Mouse (Mus musculus) heart, adult 2 months (tissue): Measurements from ENCODE around the gene Sun1. TPM values are rescaled to one million over a fixed set of nuclear protein-coding genes. Genes with fewer than 3 reads are reported as not detected.

Experiments
- DNase-seq, 2 experiments: peaks; one replicate each; pipeline ENCODE4 v3.0.0; 2021
- H3K27ac ChIP-seq: fragments of 200-600 bp; 2 replicates; pipeline ENCODE4 v1.8.1; 2022
- H3K27me3 ChIP-seq: fragments of 200-500 bp; 2 replicates; pipeline ENCODE4 v1.6.1; 2012; ENCODE audit warnings: mild to moderate bottlenecking, low read length, inconsistent platforms, mixed read lengths; ENCODE audit not compliant: control insufficient read depth, insufficient read depth
- H3K36me3 ChIP-seq: fragments of 200-500 bp; 2 replicates; pipeline ENCODE4 v1.6.1; 2012; ENCODE audit warnings: low read length, inconsistent platforms; ENCODE audit not compliant: control insufficient read depth, insufficient read depth
- H3K4me1 ChIP-seq: fragments of 200-500 bp; 2 replicates; pipeline ENCODE4 v1.6.1; 2011; ENCODE audit warnings: low read length; ENCODE audit not compliant: control insufficient read depth, insufficient read depth
- H3K4me3 ChIP-seq: fragments of 200-600 bp; 2 replicates; pipeline ENCODE4 v1.8.1; 2022
- H3K79me2 ChIP-seq: fragments of 200-500 bp; replicated peaks from 2 replicates; pipeline ENCODE4 v1.6.1; 2012; ENCODE audit warnings: mild to moderate bottlenecking, inconsistent platforms, low read length, moderate library complexity, mixed read lengths; ENCODE audit not compliant: control insufficient read depth, insufficient read depth
- H3K9ac ChIP-seq: fragments of 200-500 bp; 2 replicates; pipeline ENCODE4 v1.6.1; 2012; ENCODE audit warnings: low read depth, mild to moderate bottlenecking, control low read depth, inconsistent platforms, low read length, mixed read lengths
- CTCF ChIP-seq: fragments of 200-600 bp; IDR thresholded peaks from 2 replicates; pipeline ENCODE4 v1.8.1; 2022; ENCODE audit warnings: antibody characterized with exemption, mild to moderate bottlenecking, moderate library complexity
- EP300 ChIP-seq: fragments of 200-500 bp; IDR thresholded peaks from 2 replicates; pipeline ENCODE4 v1.6.1; 2011; ENCODE audit warnings: low read depth, low read length, control low read depth; ENCODE audit not compliant: insufficient read depth
- POLR2A ChIP-seq: fragments of 200-500 bp; IDR thresholded peaks from 2 replicates; pipeline ENCODE4 v1.6.1; 2011; ENCODE audit warnings: mild to moderate bottlenecking, low read depth, low read length, control low read depth; ENCODE audit not compliant: insufficient read depth
- WGBS: fragments of 180-500 bp; shearing (Covaris S2); methylation state at CpG from one replicate; pipeline ENCODE4 v1.1.7; 2018; 5-methylcytosine and 5-hydroxymethylcytosine counted together
- intact Hi-C: fragments of 180-260 bp; cut with DNase I; formaldehyde crosslinking; loops from one replicate; pipeline ENCODE4 v1.15.1; 2025
- polyA plus RNA-seq: library from polyadenylated mRNA; depleted of rRNA; stranded (reverse); fragments of >200 nt; gene quantifications from 2 replicates; pipeline ENCODE4 v1.2.3, GENCODE M21; 2012
- total RNA-seq, 2 experiments: library from RNA; stranded (reverse); gene quantifications; 2 replicates each; pipeline ENCODE4 v1.2.3; 2021

Gene Sun1
- total and polyA plus RNA-seq, 3 experiments, result 34.1 to 50.3 (median 45.9) TPM

- DNase-seq, result peak; percentile 17 to 43
- under 1% methylated on average over 6 of the region's 6 CpGs for WGBS
- TF ChIP-seq EP300 (no peak), POLR2A (no peak), CTCF (no peak)
Observed at GRCm38 (mm10) chr5:139253301-139253741, 52.9 kb downstream of the Sun1 start.

GRCm38 (mm10) chr5:139254938-139255337, 54.5 kb downstream of the Sun1 start:
- H3K4me1 ChIP-seq, result peaks cover 20% of the 10 kb centered on the region
- H3K9ac ChIP-seq, result no peak overlapping the region
- peak overlapping the region; percentile 58; the same call in 1 of the 2 replicates for H3K27ac ChIP-seq
- H3K79me2 ChIP-seq, result no peaks in the 10 kb centered on the region; the same call in 1 of the 2 replicates
- no peak overlapping the region for H3K4me3 ChIP-seq
- H3K36me3 ChIP-seq, result peaks cover 2% of the 10 kb centered on the region; the same call in 1 of the 2 replicates
- DNase-seq, result no peak
- intact Hi-C loops, result loop anchor here (5.0 kb wide), 2 partner anchors 108 to 633 kb away; partner anchors contain the start of gene A430033K04Rik
- no peaks in the 10 kb centered on the region for H3K27me3 ChIP-seq
- no peak for TF ChIP-seq CTCF
- TF ChIP-seq EP300, result no peak
- TF ChIP-seq POLR2A, result no peak
- WGBS, result 77% methylated on average over 6 of the region's 6 CpGs

More at GRCm38 (mm10) chr5:139253301-139253741, 52.9 kb downstream of the Sun1 start:
- Histone ChIP-seq H3K79me2 (no peaks in the 10 kb centered on the region; the same call in 1 of the 2 replicates), H3K36me3 (no peaks in the 10 kb centered on the region), H3K4me1 (peaks cover 17% of the 10 kb centered on the region), H3K4me3 (peak overlapping the region; percentile 99), H3K9ac (peak overlapping the region; percentile 92), H3K27me3 (no peaks in the 10 kb centered on the region), H3K27ac (peak overlapping the region; percentile 97)
- intact Hi-C loops, result loop anchor here (5.0 kb wide), 2 partner anchors 106 to 631 kb away; partner anchors contain the start of gene A430033K04Rik

GRCm38 (mm10) chr5:139255777-139256176, 55.3 kb downstream of the Sun1 start:
- Histone ChIP-seq H3K79me2 (no peaks in the 10 kb centered on the region; the same call in 1 of the 2 replicates), H3K9ac (no peak overlapping the region), H3K36me3 (peaks cover 2% of the 10 kb centered on the region; the same call in 1 of the 2 replicates), H3K27ac (peak overlapping the region; percentile 58), H3K4me3 (no peak overlapping the region), H3K4me1 (peaks cover 22% of the 10 kb centered on the region), H3K27me3 (no peaks in the 10 kb centered on the region)
- TF ChIP-seq EP300 (no peak), POLR2A (no peak), CTCF (no peak)
- 54% methylated on average over 6 of the region's 6 CpGs for WGBS
- intact Hi-C loops, result no loop called here
- DNase-seq, result peak in 1 of 2 experiments; percentile 31

GRCm38 (mm10) chr5:139256211-139256765, 55.9 kb downstream of the Sun1 start:
- Histone ChIP-seq H3K4me1 (peaks cover 22% of the 10 kb centered on the region), H3K9ac (no peak overlapping the region), H3K36me3 (peaks cover 2% of the 10 kb centered on the region; the same call in 1 of the 2 replicates), H3K4me3 (no peak overlapping the region), H3K27ac (peak overlapping the region; percentile 3; the same call in 1 of the 2 replicates), H3K79me2 (no peaks in the 10 kb centered on the region; the same call in 1 of the 2 replicates), H3K27me3 (no peaks in the 10 kb centered on the region)
- DNase-seq, result no peak
- no peak for TF ChIP-seq POLR2A
- TF ChIP-seq CTCF, result no peak
- no peak for TF ChIP-seq EP300
- WGBS, result 56% methylated on average over 3 of the region's 3 CpGs
- intact Hi-C loops, result no loop called here

GRCm38 (mm10) chr5:139257265-139257664, 56.8 kb downstream of the Sun1 start:
- no peak overlapping the region for H3K27ac ChIP-seq
- peaks cover 2% of the 10 kb centered on the region; the same call in 1 of the 2 replicates for H3K36me3 ChIP-seq
- TF ChIP-seq CTCF (no peak), EP300 (no peak), POLR2A (no peak)
- H3K4me1 ChIP-seq, result peaks cover 22% of the 10 kb centered on the region
- intact Hi-C loops, result no loop called here
- no peaks in the 10 kb centered on the region; the same call in none of the 2 replicates for H3K79me2 ChIP-seq
- H3K4me3 ChIP-seq, result no peak overlapping the region
- no peak for DNase-seq
- no peak overlapping the region for H3K9ac ChIP-seq
- 100% methylated on average over 1 of the region's 1 CpGs for WGBS
- no peaks in the 10 kb centered on the region for H3K27me3 ChIP-seq

- Histone ChIP-seq H3K27me3 (no peaks in the 10 kb centered on the region), H3K4me1 (peaks cover 22% of the 10 kb centered on the region), H3K27ac (no peak overlapping the region; the same call in 1 of the 2 replicates), H3K9ac (no peak overlapping the region), H3K79me2 (no peaks in the 10 kb centered on the region; the same call in none of the 2 replicates), H3K36me3 (peaks cover 2% of the 10 kb centered on the region; the same call in 1 of the 2 replicates), H3K4me3 (no peak overlapping the region)
- intact Hi-C loops, result no loop called here
- WGBS, result 51% methylated on average over 4 of the region's 4 CpGs
- TF ChIP-seq POLR2A, result no peak
- no peak for TF ChIP-seq EP300
- no peak for TF ChIP-seq CTCF
- DNase-seq, result no peak
Observed at GRCm38 (mm10) chr5:139257818-139258217, 57.4 kb downstream of the Sun1 start.
